Mouse (Mus musculus) heart, adult 2 months (tissue): ENCODE measurements around the gene Acvrl1. TPM values are rescaled to one million over a fixed set of nuclear protein-coding genes. Genes with fewer than 3 reads are reported as not detected.

Experiments
- DNase-seq, 2 experiments: peaks; one replicate each; pipeline ENCODE4 v3.0.0; 2021
- H3K27ac ChIP-seq: fragments of 200-600 bp; 2 replicates; pipeline ENCODE4 v1.8.1; 2022
- H3K27me3 ChIP-seq: fragments of 200-500 bp; 2 replicates; pipeline ENCODE4 v1.6.1; 2012; ENCODE audit warnings: mild to moderate bottlenecking, low read length, inconsistent platforms, mixed read lengths; ENCODE audit not compliant: control insufficient read depth, insufficient read depth
- H3K36me3 ChIP-seq: fragments of 200-500 bp; 2 replicates; pipeline ENCODE4 v1.6.1; 2012; ENCODE audit warnings: low read length, inconsistent platforms; ENCODE audit not compliant: control insufficient read depth, insufficient read depth
- H3K4me1 ChIP-seq: fragments of 200-500 bp; 2 replicates; pipeline ENCODE4 v1.6.1; 2011; ENCODE audit warnings: low read length; ENCODE audit not compliant: control insufficient read depth, insufficient read depth
- H3K4me3 ChIP-seq: fragments of 200-600 bp; 2 replicates; pipeline ENCODE4 v1.8.1; 2022
- H3K79me2 ChIP-seq: fragments of 200-500 bp; replicated peaks from 2 replicates; pipeline ENCODE4 v1.6.1; 2012; ENCODE audit warnings: mild to moderate bottlenecking, inconsistent platforms, low read length, moderate library complexity, mixed read lengths; ENCODE audit not compliant: control insufficient read depth, insufficient read depth
- H3K9ac ChIP-seq: fragments of 200-500 bp; 2 replicates; pipeline ENCODE4 v1.6.1; 2012; ENCODE audit warnings: low read depth, mild to moderate bottlenecking, control low read depth, inconsistent platforms, low read length, mixed read lengths
- CTCF ChIP-seq: fragments of 200-600 bp; IDR thresholded peaks from 2 replicates; pipeline ENCODE4 v1.8.1; 2022; ENCODE audit warnings: antibody characterized with exemption, mild to moderate bottlenecking, moderate library complexity
- EP300 ChIP-seq: fragments of 200-500 bp; IDR thresholded peaks from 2 replicates; pipeline ENCODE4 v1.6.1; 2011; ENCODE audit warnings: low read depth, low read length, control low read depth; ENCODE audit not compliant: insufficient read depth
- POLR2A ChIP-seq: fragments of 200-500 bp; IDR thresholded peaks from 2 replicates; pipeline ENCODE4 v1.6.1; 2011; ENCODE audit warnings: mild to moderate bottlenecking, low read depth, low read length, control low read depth; ENCODE audit not compliant: insufficient read depth
- WGBS: fragments of 180-500 bp; shearing (Covaris S2); methylation state at CpG from one replicate; pipeline ENCODE4 v1.1.7; 2018; 5-methylcytosine and 5-hydroxymethylcytosine counted together
- intact Hi-C: fragments of 180-260 bp; cut with DNase I; formaldehyde crosslinking; loops from one replicate; pipeline ENCODE4 v1.15.1; 2025
- long read RNA-seq: library from polyadenylated mRNA; stranded (forward); transcript quantifications from one replicate; pipeline ENCODE4 v2.0.0, GENCODE M21; 2021
- polyA plus RNA-seq: library from polyadenylated mRNA; depleted of rRNA; stranded (reverse); fragments of >200 nt; gene quantifications from 2 replicates; pipeline ENCODE4 v1.2.3, GENCODE M21; 2012; rRNA removed
- total RNA-seq, 2 experiments: library from RNA; stranded (reverse); gene quantifications; 2 replicates each; pipeline ENCODE4 v1.2.3; 2021

Gene Acvrl1
- total RNA-seq (10 to 100 TPM; 24.1 to 29.5 TPM), polyA plus RNA-seq (35.0 and 39.7 TPM in 2 replicates)
- long read RNA-seq, transcript Acvrl1-203 (10 exons, 1,818 nt) = major isoform, 5 of 22 reads
- long read RNA-seq, partial matches to known transcripts = 11 of 22 reads
- long read RNA-seq, other reads (novel, unspliced or antisense) = 3 of 22 reads

DNA sequence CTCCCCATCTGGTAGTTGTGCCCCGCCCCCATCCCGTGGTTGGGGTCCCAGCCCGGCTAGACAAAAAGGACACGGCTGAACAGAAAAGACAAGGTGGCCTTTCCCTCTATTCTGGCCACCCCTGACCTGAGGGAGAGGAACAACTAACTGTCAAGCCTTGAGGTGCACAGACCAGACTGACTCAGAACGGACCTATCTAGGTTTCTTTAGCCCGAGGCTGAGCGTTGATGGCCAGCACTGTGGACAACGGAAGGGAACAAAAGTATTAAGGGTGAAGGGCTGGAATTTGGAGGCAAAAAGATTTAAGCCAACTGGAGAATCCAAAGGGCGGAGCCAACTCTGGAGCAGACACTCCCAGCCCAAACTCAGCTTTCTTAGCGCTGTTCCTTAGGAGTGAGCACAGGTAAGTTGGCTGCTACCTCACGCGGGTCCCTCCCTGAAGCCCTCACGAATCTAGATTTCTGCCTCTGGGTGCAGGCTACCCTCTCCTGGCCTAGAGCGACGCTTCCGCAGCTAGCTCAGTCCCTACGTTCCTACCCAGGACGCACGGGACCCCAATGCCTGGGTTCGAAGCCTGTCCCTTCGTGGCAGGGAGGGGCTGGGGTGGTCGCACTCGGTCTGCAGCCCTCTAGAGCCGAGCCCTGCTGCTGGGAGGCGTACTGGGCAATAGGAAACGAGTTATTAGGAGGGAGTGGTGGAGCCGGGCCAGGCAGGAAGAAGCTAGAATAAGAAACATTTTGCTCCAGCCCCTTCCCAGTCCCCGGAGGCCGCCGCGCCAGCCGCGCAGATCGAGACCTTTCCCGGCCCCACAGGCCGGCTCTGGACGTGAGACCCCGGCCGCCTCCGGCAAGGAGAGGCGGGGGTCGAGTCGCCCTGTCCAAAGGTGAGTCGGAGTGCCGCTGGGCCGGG lies at the start of gene Acvrl1:
TSS of gene Acvrl1 (plus strand) at position 342 of the 909 bp plus-strand sequence.
- 0 out of 2 replicates have a peak, but pooled peaks have one; percentile 7 for TF ChIP-seq CTCF
- 0 out of 2 replicates have a peak, but pooled peaks have one; percentile 36 for TF ChIP-seq EP300
- peak; percentile 55 for TF ChIP-seq POLR2A
- H3K4me3 ChIP-seq = peak within 1 kb of the TSS; percentile 70
- peak within 1 kb of the TSS; percentile 81 for H3K9ac ChIP-seq
- peaks cover 29% of the 10 kb centered on the region for H3K4me1 ChIP-seq
- intact Hi-C loops = no loop called here
- no peaks in the 10 kb centered on the region for H3K79me2 ChIP-seq
- H3K36me3 ChIP-seq = no peaks in the 10 kb centered on the region; the same call in 1 of the 2 replicates
- H3K27ac ChIP-seq = peak within 1 kb of the TSS; percentile 98
- 6% methylated on average over 46 of the region's 46 CpGs for WGBS
- H3K27me3 ChIP-seq = no peaks in the 10 kb centered on the region
- peak; percentile 85 to 87 for DNase-seq

DNA sequence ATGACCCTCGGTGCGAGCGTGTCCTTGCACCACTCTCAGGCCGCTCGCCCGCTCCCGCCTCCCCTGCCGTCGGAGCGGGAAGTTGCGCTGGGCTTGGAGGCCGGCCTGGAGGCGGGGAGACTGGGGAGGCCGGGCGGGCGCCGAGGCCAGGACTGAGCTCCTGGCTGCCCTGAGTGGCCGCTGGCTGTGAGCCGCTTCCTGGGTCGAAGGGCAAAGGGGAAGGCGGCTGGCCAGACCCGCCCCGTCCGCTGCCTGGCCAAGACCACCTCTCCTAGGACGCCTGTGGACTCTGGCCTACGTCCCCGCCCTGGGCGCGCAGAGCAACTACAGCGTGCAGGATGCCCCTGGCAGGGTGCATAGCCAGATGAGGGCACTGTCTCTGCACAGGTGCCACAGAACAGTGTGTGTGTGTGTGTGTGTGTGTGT lies 49.6 kb upstream of the Acvrl1 start:
- DNase-seq = peak; percentile 94 to 95
- H3K4me1 ChIP-seq = peaks cover 8% of the 10 kb centered on the region
- H3K79me2 ChIP-seq = no peaks in the 10 kb centered on the region
- intact Hi-C loops = loop anchor here (5.0 kb wide), 1 partner anchor 39 kb away; the partner anchor contains the start of gene Ankrd33
- WGBS = 1% methylated on average over 30 of the region's 30 CpGs
- peak overlapping the region; percentile 80 for H3K9ac ChIP-seq
- H3K4me3 ChIP-seq = peak overlapping the region; percentile 64
- H3K27me3 ChIP-seq = no peaks in the 10 kb centered on the region
- TF ChIP-seq CTCF = peak; percentile 29
- TF ChIP-seq POLR2A = peak; percentile 78
- TF ChIP-seq EP300 = 0 out of 2 replicates have a peak, but pooled peaks have one; percentile 58
- H3K27ac ChIP-seq = peak overlapping the region; percentile 82
- H3K36me3 ChIP-seq = no peaks in the 10 kb centered on the region

DNA sequence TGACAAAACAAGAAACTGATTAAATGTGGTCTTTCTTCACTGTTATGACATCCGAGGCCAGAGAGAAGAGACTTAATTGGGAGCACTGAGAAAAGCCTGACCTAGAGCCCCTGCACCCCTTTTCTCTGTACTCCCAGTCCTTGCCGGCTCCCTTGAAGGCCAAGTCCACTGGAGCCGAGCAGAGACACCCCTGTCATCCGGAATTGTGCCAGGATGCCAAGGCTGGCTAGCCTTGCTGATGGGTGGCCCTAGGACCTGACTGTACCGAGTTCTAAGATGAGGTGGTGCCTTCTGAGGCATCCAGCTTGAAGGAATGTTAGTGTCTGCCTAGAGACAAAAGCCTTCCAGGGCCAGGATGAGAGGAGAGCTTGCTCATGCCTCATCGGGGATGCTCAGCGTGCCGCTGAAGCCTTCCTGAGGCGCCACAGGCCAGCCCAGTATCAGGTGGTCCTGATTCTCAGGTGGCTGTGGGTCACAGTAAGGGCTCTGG lies 48.2 kb upstream of the Acvrl1 start:
- H3K27ac ChIP-seq = peak overlapping the region; percentile 55
- WGBS = 89% methylated on average over 9 of the region's 9 CpGs
- intact Hi-C loops = loop anchor here (2.0 kb wide), 1 partner anchor 61 kb away; no protein-coding TSS in a partner anchor
- no peaks in the 10 kb centered on the region for H3K36me3 ChIP-seq
- H3K4me3 ChIP-seq = no peak overlapping the region
- H3K27me3 ChIP-seq = no peaks in the 10 kb centered on the region
- peaks cover 8% of the 10 kb centered on the region for H3K4me1 ChIP-seq
- H3K79me2 ChIP-seq = no peaks in the 10 kb centered on the region
- DNase-seq = no peak
- no peak for TF ChIP-seq EP300
- TF ChIP-seq POLR2A = no peak
- no peak for TF ChIP-seq CTCF
- H3K9ac ChIP-seq = no peak overlapping the region

GRCm38 (mm10) chr15:101081035-101081548 lies 47.2 kb upstream of the Acvrl1 start:
- Histone ChIP-seq H3K27ac (peak overlapping the region; percentile 55), H3K4me3 (no peak overlapping the region), H3K9ac (no peak overlapping the region), H3K4me1 (peaks cover 8% of the 10 kb centered on the region), H3K36me3 (no peaks in the 10 kb centered on the region), H3K27me3 (no peaks in the 10 kb centered on the region), H3K79me2 (no peaks in the 10 kb centered on the region)
- WGBS = 53% methylated on average over 7 of the region's 7 CpGs
- no peak for TF ChIP-seq EP300
- intact Hi-C loops = loop anchor here (2.0 kb wide), 1 partner anchor 60 kb away; no protein-coding TSS in a partner anchor
- DNase-seq = peak in 1 of 2 experiments; percentile 39

- Histone ChIP-seq H3K79me2 (no peaks in the 10 kb centered on the region), H3K4me1 (peaks cover 8% of the 10 kb centered on the region), H3K4me3 (no peak overlapping the region), H3K27ac (peak overlapping the region; percentile 18), H3K36me3 (no peaks in the 10 kb centered on the region), H3K27me3 (no peaks in the 10 kb centered on the region), H3K9ac (no peak overlapping the region)
- WGBS = 62% methylated on average over 4 of the region's 4 CpGs
- intact Hi-C loops = no loop called here
- 0 out of 2 replicates have a peak, but pooled peaks have one; percentile 12 for TF ChIP-seq EP300
- no peak for TF ChIP-seq CTCF
- TF ChIP-seq POLR2A = 0 out of 2 replicates have a peak, but pooled peaks have one; percentile 24
- no peak for DNase-seq
These were observed 46.1 kb upstream of the Acvrl1 start for GRCm38 (mm10) chr15:101082236-101082635.
